ENCODE assay signal across 33 mouse cellular contexts in genomic region chr7:70690845-70691244, GRCm38 (mm10).
"Had no signal": no experiment of that assay in that cellular context is flagged by ENCODE, and none has a peak within 500 bp of the region (broad histone marks: within the 10 kb centered on the region; RNA-seq: fewer than 3 reads in every experiment).

No protein-coding gene starts in this region.

- ATAC-seq: hindbrain, embryonic 16.5 days; hindbrain, postnatal 0 days; inflammation-experienced regulatory T-cells, adult 6 months; intestine, embryonic 15.5 days; intestine, postnatal 0 days had no signal

- H3K4me3 ChIP-seq: heart, embryonic 10.5 days; heart, embryonic 12.5 days; heart, embryonic 13.5 days; heart, embryonic 15.5 days; hindbrain, embryonic 10.5 days; hindbrain, embryonic 12.5 days; hindbrain, embryonic 13.5 days; hindbrain, embryonic 15.5 days; intestine, embryonic 15.5 days; kidney, embryonic 15.5 days; layer of hippocampus, adult 2 months; left cerebral cortex, adult 2 months had no signal

- H3K9ac ChIP-seq: heart, embryonic 12.5 days; heart, embryonic 13.5 days; heart, embryonic 15.5 days; hindbrain, embryonic 12.5 days; hindbrain, embryonic 13.5 days; hindbrain, embryonic 14.5 days; hindbrain, embryonic 15.5 days; intestine, embryonic 15.5 days; kidney, embryonic 15.5 days had no signal

- H3K27ac ChIP-seq: heart, embryonic 10.5 days; heart, embryonic 13.5 days; heart, embryonic 15.5 days; hindbrain, embryonic 10.5 days; hindbrain, embryonic 12.5 days; hindbrain, embryonic 13.5 days; hindbrain, embryonic 14.5 days; hindbrain, embryonic 15.5 days; hindbrain, postnatal 0 days; intestine, embryonic 15.5 days; kidney, embryonic 15.5 days; kidney, postnatal 0 days; layer of hippocampus, adult 2 months; left cerebral cortex, adult 2 months had no signal

- H3K27me3 ChIP-seq: heart, embryonic 12.5 days; heart, embryonic 13.5 days; heart, embryonic 15.5 days; hindbrain, embryonic 12.5 days; hindbrain, embryonic 13.5 days; hindbrain, embryonic 15.5 days; intestine, embryonic 15.5 days; kidney, embryonic 15.5 days had no signal

- H3K36me3 ChIP-seq: heart, embryonic 10.5 days; heart, embryonic 12.5 days; heart, embryonic 13.5 days; heart, embryonic 15.5 days; hindbrain, embryonic 10.5 days; hindbrain, embryonic 12.5 days; hindbrain, embryonic 13.5 days; hindbrain, embryonic 15.5 days; intestine, embryonic 15.5 days; kidney, embryonic 15.5 days had no signal

- H3K4me1 ChIP-seq: heart, embryonic 10.5 days; heart, embryonic 12.5 days; heart, embryonic 13.5 days; heart, embryonic 15.5 days; hindbrain, embryonic 10.5 days; hindbrain, embryonic 12.5 days; hindbrain, embryonic 13.5 days; hindbrain, embryonic 15.5 days; intestine, embryonic 15.5 days; kidney, embryonic 15.5 days had no signal

- DNase-seq: heart, postnatal 10 days; heart, postnatal 14 days; heart, postnatal 36 days; kidney, adult 11 months; kidney, adult 18-20 months; kidney, adult 8-10 months; kidney, adult 9 months; kidney, postnatal 10 days; kidney, postnatal 14 days; kidney, postnatal 25 days; kidney, postnatal 36 days; kidney, postnatal 4 days; layer of hippocampus, adult 9-11 months; layer of hippocampus, postnatal 36 days had no signal

- H3K9me3 ChIP-seq: heart, embryonic 10.5 days; heart, embryonic 12.5 days; heart, embryonic 13.5 days; heart, embryonic 15.5 days; hindbrain, embryonic 10.5 days; hindbrain, embryonic 12.5 days; hindbrain, embryonic 13.5 days; hindbrain, embryonic 15.5 days; intestine, embryonic 15.5 days; kidney, embryonic 15.5 days had no signal

- H3K4me2 ChIP-seq: heart, embryonic 11.5 days; heart, embryonic 12.5 days; heart, embryonic 13.5 days; heart, embryonic 15.5 days; hindbrain, embryonic 12.5 days; hindbrain, embryonic 13.5 days; hindbrain, embryonic 14.5 days; hindbrain, embryonic 15.5 days; intestine, embryonic 15.5 days; kidney, embryonic 15.5 days had no signal
